Comparison of ENCODE assay signal across 8 mouse cellular contexts in genomic region chr2:90917999-90918698, GRCm38 (mm10). TPM values are rescaled to one million over a fixed set of nuclear protein-coding genes. Genes with fewer than 3 reads are reported as not detected.
DNase-seq lines count a peak whose midpoint lies in the region; ATAC-seq and TF ChIP-seq lines count a peak whose summit lies in the region.

No protein-coding gene starts in this region.

- peak overlapping the region; percentile 84 for H3K4me3 ChIP-seq in heart, embryonic 12.5 days
- H3K4me3 ChIP-seq in hindbrain, embryonic 12.5 days = peak overlapping the region; percentile 74
- peak overlapping the region; percentile 74 for H3K4me3 ChIP-seq in limb, embryonic 13.5 days
- peak overlapping the region; percentile 78 for H3K4me3 ChIP-seq in myocyte

- TF ChIP-seq POLR2A in myocyte (IDR thresholded peaks at IDR 0.05; ENCODE audit: insufficient read length, low read depth) = no peak

- H3K4me2 ChIP-seq in heart, embryonic 12.5 days = peak overlapping the region; percentile 72
- H3K4me2 ChIP-seq in hindbrain, embryonic 12.5 days (replicated peaks) = peak overlapping the region; percentile 84
- H3K4me2 ChIP-seq in limb, embryonic 13.5 days (replicated peaks) = peak overlapping the region; percentile 80
- H3K4me2 ChIP-seq in myocyte (ENCODE audit: low read depth) = peak overlapping the region; percentile 92

- no peaks in the 10 kb centered on the region for H3K9me3 ChIP-seq in heart, embryonic 12.5 days (replicated peaks)
- H3K9me3 ChIP-seq in hindbrain, embryonic 12.5 days (replicated peaks) = no peaks in the 10 kb centered on the region
- no peaks in the 10 kb centered on the region for H3K9me3 ChIP-seq in limb, embryonic 13.5 days

- H3K27ac ChIP-seq in heart, embryonic 12.5 days (ENCODE audit: poor library complexity, severe bottlenecking) = peak overlapping the region; percentile 94
- H3K27ac ChIP-seq in hindbrain, embryonic 12.5 days = peak overlapping the region; percentile 87
- H3K27ac ChIP-seq in limb, embryonic 13.5 days = peak overlapping the region; percentile 97

- peak; percentile 69 for ATAC-seq in heart, embryonic 12.5 days (ENCODE audit: insufficient number of reproducible peaks, low FRiP score)
- peak; percentile 73; the same call in 1 of the 2 replicates for ATAC-seq in hindbrain, embryonic 12.5 days (ENCODE audit: low FRiP score)
- peak; percentile 64 for ATAC-seq in limb, embryonic 13.5 days (ENCODE audit: low FRiP score, low read depth)

- no peak for DNase-seq in heart, postnatal 4 days
- DNase-seq in brain, adult 2 months (ENCODE audit: low read depth, low spot score) = peak; percentile 49
- DNase-seq in ovary, adult 18-20 months (ENCODE audit: low spot score) = no peak
- DNase-seq in layer of hippocampus, adult 11-12 months (ENCODE audit: low spot score) = no peak

- H3K36me3 ChIP-seq in heart, embryonic 12.5 days = peaks cover 24% of the 10 kb centered on the region
- H3K36me3 ChIP-seq in hindbrain, embryonic 12.5 days = peaks cover 10% of the 10 kb centered on the region
- H3K36me3 ChIP-seq in limb, embryonic 13.5 days = peaks cover 9% of the 10 kb centered on the region
- H3K36me3 ChIP-seq in myocyte (ENCODE audit: control insufficient read depth, insufficient read depth) = peaks cover 3% of the 10 kb centered on the region

- H3K79me2 ChIP-seq in myocyte (ENCODE audit: control insufficient read depth, insufficient read depth) = peaks cover 37% of the 10 kb centered on the region

- peak overlapping the region; percentile 98 for H3K9ac ChIP-seq in heart, embryonic 12.5 days
- peak overlapping the region; percentile 94 for H3K9ac ChIP-seq in hindbrain, embryonic 12.5 days
- peak overlapping the region; percentile 98 for H3K9ac ChIP-seq in limb, embryonic 13.5 days

- no peaks in the 10 kb centered on the region for H3K27me3 ChIP-seq in heart, embryonic 12.5 days (replicated peaks)
- no peaks in the 10 kb centered on the region for H3K27me3 ChIP-seq in hindbrain, embryonic 12.5 days
- H3K27me3 ChIP-seq in limb, embryonic 13.5 days = no peaks in the 10 kb centered on the region
- no peaks in the 10 kb centered on the region for H3K27me3 ChIP-seq in myocyte (ENCODE audit: control insufficient read depth, insufficient read depth, insufficient read length)

- 11% methylated on average over 16 of the region's 16 CpGs for WGBS in heart, embryonic 12.5 days
- 12% methylated on average over 16 of the region's 16 CpGs for WGBS in hindbrain, embryonic 12.5 days
- 12% methylated on average over 16 of the region's 16 CpGs for WGBS in limb, embryonic 13.5 days

- H3K4me1 ChIP-seq in heart, embryonic 12.5 days (replicated peaks) = peaks cover 37% of the 10 kb centered on the region
- H3K4me1 ChIP-seq in hindbrain, embryonic 12.5 days = peaks cover 14% of the 10 kb centered on the region
- peaks cover 24% of the 10 kb centered on the region for H3K4me1 ChIP-seq in limb, embryonic 13.5 days

- peak overlapping the region; percentile 76 for H3ac ChIP-seq in myocyte (ENCODE audit: control insufficient read depth, insufficient read length)

TF ChIP-seq in myocyte, 11 proteins besides CTCF, POLR2A, EP300 and RAD21:
- no peak for TF ChIP-seq USF1 (IDR thresholded peaks at IDR 0.05; ENCODE audit: low read depth)
TF ChIP-seq in myocyte: peak in this region for 0.

RNA-seq across cellular contexts. Expression of gene Ndufs3, which starts 13.5 kb away (rescaled TPM):
- 332 and 336 TPM in 2 replicates for polyA plus RNA-seq in heart, embryonic 12.5 days (2016; fragmentation: Nextera tagmentation; extraction: Ambion mirVana)
- 100 to 1,000 TPM; 538 to 543 TPM for total RNA-seq in heart, postnatal 4 days (2021)
- polyA plus RNA-seq in hindbrain, embryonic 12.5 days (2016; fragmentation: Nextera tagmentation; extraction: Ambion mirVana) = 182 and 188 TPM in 2 replicates
- 215 and 224 TPM in 2 replicates for polyA plus RNA-seq in limb, embryonic 13.5 days (2015; fragmentation: Nextera tagmentation; extraction: Ambion mirVana)
- polyA plus RNA-seq in myocyte (2012; fragmentation: generic; extraction: Trizol) = 268 TPM

RNA-seq across cellular contexts. Expression of gene Kbtbd4, which starts 13.6 kb away (rescaled TPM):
- 27.0 and 27.3 TPM in 2 replicates for polyA plus RNA-seq in heart, embryonic 12.5 days (2016; fragmentation: Nextera tagmentation; extraction: Ambion mirVana)
- 10 to 100 TPM; 18.2 to 18.8 TPM for total RNA-seq in heart, postnatal 4 days (2021)
- polyA plus RNA-seq in hindbrain, embryonic 12.5 days (2016; fragmentation: Nextera tagmentation; extraction: Ambion mirVana) = 49.8 and 56.6 TPM in 2 replicates
- 46.0 and 49.2 TPM in 2 replicates for polyA plus RNA-seq in limb, embryonic 13.5 days (2015; fragmentation: Nextera tagmentation; extraction: Ambion mirVana)
- polyA plus RNA-seq in myocyte (2012; fragmentation: generic; extraction: Trizol) = 11.9 TPM

RNA-seq across cellular contexts. Expression of gene Celf1, which starts 22.0 kb away (rescaled TPM):
- polyA plus RNA-seq in heart, embryonic 12.5 days (2016; fragmentation: Nextera tagmentation; extraction: Ambion mirVana) = 136 and 141 TPM in 2 replicates
- total RNA-seq in heart, postnatal 4 days (2021) = 100 to 1,000 TPM; 135 to 145 TPM
- polyA plus RNA-seq in hindbrain, embryonic 12.5 days (2016; fragmentation: Nextera tagmentation; extraction: Ambion mirVana) = 146 and 151 TPM in 2 replicates
- polyA plus RNA-seq in limb, embryonic 13.5 days (2015; fragmentation: Nextera tagmentation; extraction: Ambion mirVana) = 80.3 and 89.7 TPM in 2 replicates
- 27.1 TPM for polyA plus RNA-seq in myocyte (2012; fragmentation: generic; extraction: Trizol)

RNA-seq across cellular contexts. Expression of gene C1qtnf4, which starts 32.5 kb away (rescaled TPM):
- polyA plus RNA-seq in heart, embryonic 12.5 days (2016; fragmentation: Nextera tagmentation; extraction: Ambion mirVana) = 16.5 and 18.9 TPM in 2 replicates
- 1 to 10 TPM; 7.4 to 7.8 TPM for total RNA-seq in heart, postnatal 4 days (2021)
- polyA plus RNA-seq in hindbrain, embryonic 12.5 days (2016; fragmentation: Nextera tagmentation; extraction: Ambion mirVana) = 55.5 and 58.3 TPM in 2 replicates
- 26.8 and 27.0 TPM in 2 replicates for polyA plus RNA-seq in limb, embryonic 13.5 days (2015; fragmentation: Nextera tagmentation; extraction: Ambion mirVana)
- polyA plus RNA-seq in myocyte (2012; fragmentation: generic; extraction: Trizol) = 0.04 TPM
